Mouse (Mus musculus) urinary bladder, postnatal 25 days (tissue): ENCODE results near the gene Cavin4.
"Not testable (repeated sequence)": the region's sequence is repeated elsewhere in the genome, so short reads cannot be mapped to it uniquely, and the experiment has no call there.

Experiments used
- DNase-seq: peaks from one replicate; pipeline ENCODE4 v3.0.0; 2022; ENCODE audit warnings: low spot score

The Cavin4 gene

GRCm38 (mm10) chr4:48672915-48673314, 9.6 kb downstream of the Cavin4 start:
- no peak for DNase-seq

- DNase-seq, result no peak
These were observed 11.1 kb downstream of the Cavin4 start for GRCm38 (mm10) chr4:48674412-48674811.

- no peak for DNase-seq
These were observed 13.4 kb downstream of the Cavin4 start for GRCm38 (mm10) chr4:48676570-48677185.

GRCm38 (mm10) chr4:48677276-48677675, 14.0 kb downstream of the Cavin4 start:
- no peak for DNase-seq

- DNase-seq, result no peak
These were observed 14.5 kb downstream of the Cavin4 start for GRCm38 (mm10) chr4:48677812-48678211.

- no peak for DNase-seq
These were observed 15.5 kb downstream of the Cavin4 start for GRCm38 (mm10) chr4:48678793-48679192.

- DNase-seq, result not testable (repeated sequence)
These were observed 16.4 kb downstream of the Cavin4 start for GRCm38 (mm10) chr4:48679728-48680127.

GRCm38 (mm10) chr4:48680214-48680613, 16.9 kb downstream of the Cavin4 start:
- DNase-seq, result no peak

- DNase-seq, result no peak
These were observed 17.5 kb downstream of the Cavin4 start for GRCm38 (mm10) chr4:48680648-48681343.

GRCm38 (mm10) chr4:48683126-48683525, 19.8 kb downstream of the Cavin4 start:
- DNase-seq, result no peak

GRCm38 (mm10) chr4:48683633-48684209, 20.4 kb downstream of the Cavin4 start:
- not testable (repeated sequence) for DNase-seq

GRCm38 (mm10) chr4:48684593-48685187, 21.4 kb downstream of the Cavin4 start:
- DNase-seq, result no peak

- DNase-seq, result no peak
These were observed 24.8 kb downstream of the Cavin4 start for GRCm38 (mm10) chr4:48688148-48688547.

- no peak for DNase-seq
These were observed 27.3 kb downstream of the Cavin4 start for GRCm38 (mm10) chr4:48690640-48691039.

GRCm38 (mm10) chr4:48691793-48692437, 28.6 kb downstream of the Cavin4 start:
- peak; percentile 31 for DNase-seq

GRCm38 (mm10) chr4:48692736-48693292, 29.5 kb downstream of the Cavin4 start:
- no peak for DNase-seq

GRCm38 (mm10) chr4:48696706-48697105, 33.4 kb downstream of the Cavin4 start:
- no peak for DNase-seq

GRCm38 (mm10) chr4:48697302-48697701, 34.0 kb downstream of the Cavin4 start:
- no peak for DNase-seq

- DNase-seq, result no peak
These were observed 52.7 kb downstream of the Cavin4 start for GRCm38 (mm10) chr4:48715865-48716650.

GRCm38 (mm10) chr4:48716817-48717216, 53.5 kb downstream of the Cavin4 start:
- DNase-seq, result no peak
